Mouse (Mus musculus) c-Kit-positive CD71-positive TER-119-positive erythroid progenitor cells, embryonic 14.5 days (primary cell): ENCODE results near the gene Brap.
"Not testable (repeated sequence)": the region's sequence is repeated elsewhere in the genome, so short reads cannot be mapped to it uniquely, and the experiment has no call there.

Source experiments
- DNase-seq: peaks from one replicate; pipeline ENCODE4 v3.0.0-alpha.2; 2013; ENCODE audit warnings: low spot score

Brap gene

DNA sequence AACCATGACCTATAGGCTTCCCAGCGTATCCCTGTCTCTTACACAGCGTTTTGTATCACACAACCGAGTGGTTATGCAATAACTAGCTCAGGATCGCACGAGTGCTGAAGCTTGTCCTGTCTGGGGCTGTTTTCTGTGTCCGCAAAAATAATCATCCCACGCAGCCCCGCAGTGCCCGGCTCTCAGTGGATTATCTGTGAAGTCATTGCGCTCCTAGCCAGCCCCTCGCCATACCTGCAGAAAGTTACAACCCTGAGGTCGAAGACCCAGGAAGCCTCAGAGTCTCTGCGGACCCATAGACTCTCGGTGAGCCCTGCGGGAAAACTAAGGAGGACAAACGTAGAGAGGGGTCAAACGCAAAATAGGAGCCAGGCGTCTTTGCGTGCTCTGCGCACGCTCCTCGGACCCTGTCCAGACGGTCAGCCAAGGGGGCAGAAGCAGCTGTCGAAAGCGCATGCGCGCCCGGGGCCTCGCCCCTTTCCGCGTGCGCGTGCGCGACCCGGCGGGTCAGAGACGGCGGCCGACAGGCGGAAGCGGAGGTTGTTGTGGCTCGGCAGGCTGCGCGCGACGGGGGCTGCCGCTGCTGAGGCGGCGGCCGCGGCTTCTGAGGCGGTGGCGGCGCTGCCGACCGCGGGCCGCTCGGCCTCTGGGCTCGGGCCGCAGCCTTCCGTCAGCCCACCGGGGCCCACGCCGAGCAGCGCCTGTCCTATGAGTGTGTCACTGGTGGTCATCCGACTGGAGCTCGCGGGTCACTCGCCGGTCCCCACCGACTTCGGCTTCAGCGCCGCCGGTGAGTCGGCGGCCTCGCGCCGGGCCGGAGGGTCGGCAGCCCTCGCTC, at the start of gene Brap, which contains the start of gene Acad10:
Gene Brap (plus strand): TSS at position 505 of the 838 bp plus-strand sequence.
Gene Acad10 (minus strand): TSS at position 456 of the 838 bp plus-strand sequence.
- DNase-seq, result peak; percentile 81

DNA sequence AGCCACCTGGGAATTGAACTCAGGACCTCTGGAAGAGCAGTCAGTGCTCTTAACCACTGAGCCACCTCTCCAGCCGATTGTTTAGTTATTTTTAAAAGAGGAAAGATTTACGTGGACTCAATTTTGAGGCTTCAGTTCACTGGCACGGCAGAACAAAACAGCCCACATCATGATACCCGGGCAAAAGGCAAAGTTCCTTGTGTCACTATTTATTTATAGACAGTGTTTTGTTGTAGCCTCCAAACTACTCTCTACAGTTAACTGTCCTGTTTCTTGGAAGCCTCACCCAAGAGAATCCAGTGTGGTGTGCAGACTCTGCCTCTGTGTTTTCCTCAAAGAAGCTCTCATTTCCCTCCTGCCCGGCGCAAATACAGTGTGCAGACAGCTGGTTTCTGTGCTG, 48.3 kb upstream of the Brap start:
- DNase-seq, result no peak

DNA sequence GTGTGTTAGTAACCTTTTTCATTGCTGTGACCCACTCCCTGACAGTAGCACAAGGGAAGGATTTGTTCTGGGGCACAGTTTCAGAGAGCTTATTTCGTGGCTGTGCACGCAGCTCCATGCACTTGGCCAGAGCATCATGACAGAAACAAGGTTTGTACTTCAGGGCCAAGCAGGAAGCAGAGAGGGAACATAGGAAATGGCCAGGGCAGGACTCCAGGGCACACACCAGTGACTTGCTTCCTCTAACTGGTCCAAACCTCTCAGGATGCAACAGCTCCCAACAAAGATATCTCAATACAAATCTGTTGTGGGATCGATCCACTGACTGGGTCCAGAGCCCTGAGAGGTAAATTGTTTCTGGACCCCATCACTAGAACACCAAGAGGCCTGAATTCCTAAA, 45.4 kb upstream of the Brap start:
- DNase-seq, result not testable (repeated sequence)

DNA sequence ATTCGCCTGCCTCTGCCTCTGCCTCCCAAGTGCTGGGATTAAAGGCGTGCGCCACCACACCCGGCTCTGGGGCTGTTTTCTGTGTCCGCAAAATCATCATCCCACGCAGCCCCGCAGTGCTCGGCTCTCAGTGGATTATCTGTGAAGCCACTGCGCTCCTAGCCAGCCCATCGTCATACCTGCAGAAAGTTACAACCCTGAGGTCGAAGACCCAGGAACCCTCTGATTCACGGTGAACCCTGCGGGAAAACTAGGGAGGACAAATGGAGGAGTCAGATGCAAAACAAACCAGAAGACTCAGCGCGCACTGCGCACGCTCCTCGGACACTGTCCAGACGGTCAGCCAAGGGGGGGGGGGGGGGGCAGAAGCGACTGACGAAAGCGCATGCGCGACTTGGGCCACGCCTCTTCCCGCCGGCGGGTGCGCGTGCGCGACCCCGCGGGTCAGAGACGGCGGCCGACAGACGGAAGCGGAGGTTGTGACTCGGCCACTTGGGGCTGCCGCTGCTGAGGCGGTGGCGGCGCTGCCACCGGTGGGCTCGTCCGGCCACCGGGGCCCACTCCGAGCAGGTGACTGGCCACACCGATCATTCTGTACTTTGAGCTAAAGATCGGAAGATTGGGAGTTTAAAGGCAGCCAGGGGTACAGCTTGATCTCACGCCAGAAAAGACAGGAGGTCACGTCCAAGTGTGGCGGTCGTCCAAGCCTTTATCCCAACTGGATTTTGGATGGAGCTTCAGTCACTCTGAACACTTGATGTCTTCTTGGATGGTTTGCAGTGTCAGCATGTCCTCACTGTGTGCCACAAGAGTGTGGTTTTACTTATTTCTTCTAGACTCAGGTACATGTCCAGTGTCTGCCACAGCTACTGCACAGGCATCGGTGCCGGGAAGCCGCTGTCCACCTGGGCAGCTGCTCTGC, 41.5 kb upstream of the Brap start, which contains the start of gene Acad12:
Gene Acad12 (minus strand): TSS at position 347 of the 922 bp plus-strand sequence.
- DNase-seq, result peak; percentile 73

DNA sequence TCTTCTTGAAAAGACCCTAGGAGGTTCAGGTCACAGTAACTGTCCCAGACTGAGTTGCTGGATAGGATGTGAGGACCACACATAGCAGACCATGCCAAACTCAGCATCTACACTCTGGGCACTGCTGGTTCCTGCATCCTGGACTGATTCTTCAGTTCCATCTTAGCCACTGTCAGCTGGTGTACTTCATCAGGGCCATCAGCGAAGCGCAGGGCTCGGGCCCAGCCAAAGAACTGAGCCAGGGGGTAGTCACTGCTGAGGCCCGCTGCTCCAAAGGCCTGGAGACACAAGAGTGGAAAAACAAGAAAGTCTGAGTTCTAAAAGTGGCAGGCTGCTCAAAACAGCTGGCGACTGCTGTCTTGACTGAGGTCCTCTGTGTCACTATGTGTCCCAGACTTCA, 39.3 kb upstream of the Brap start:
- no peak for DNase-seq

DNA sequence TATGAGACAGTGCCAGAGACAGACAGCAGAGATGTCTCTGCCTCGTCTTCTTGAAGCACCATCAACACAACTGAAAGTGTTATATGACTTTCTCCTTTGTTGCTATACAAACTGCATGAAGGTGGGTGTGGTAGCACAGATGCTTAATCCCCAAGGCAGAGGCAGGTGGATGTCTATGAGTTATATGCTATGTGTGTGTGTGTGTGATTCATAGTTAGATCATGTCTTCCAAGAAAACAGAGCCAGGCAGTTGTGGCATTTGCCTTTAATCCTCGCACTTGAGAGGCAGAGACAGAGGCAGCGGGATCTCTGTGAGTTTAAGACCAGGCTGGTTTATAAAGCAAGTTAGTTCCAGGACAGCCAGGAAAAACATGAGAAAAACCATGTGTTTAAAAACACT, 37.1 kb upstream of the Brap start:
- no peak for DNase-seq

DNA sequence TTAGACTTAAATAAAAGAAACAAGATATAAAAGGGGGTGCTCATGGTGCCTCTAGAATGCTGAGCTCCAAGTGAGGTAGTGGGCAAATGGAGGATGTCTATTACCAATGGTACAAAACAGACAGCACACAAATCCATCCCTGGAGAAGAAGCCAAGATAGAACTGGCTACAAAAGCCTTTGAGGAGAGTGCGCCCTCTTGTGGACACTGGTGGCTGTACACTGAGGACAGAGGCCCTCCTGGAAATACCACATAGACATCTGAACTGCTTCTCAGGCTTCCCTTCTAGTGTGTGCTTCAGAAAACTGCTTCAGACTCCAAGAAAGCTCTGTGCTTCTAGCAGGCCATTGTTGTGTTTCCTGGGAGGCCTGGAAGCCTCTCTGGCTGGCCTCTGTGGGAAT, 32.5 kb upstream of the Brap start:
- DNase-seq, result peak; percentile 70

DNA sequence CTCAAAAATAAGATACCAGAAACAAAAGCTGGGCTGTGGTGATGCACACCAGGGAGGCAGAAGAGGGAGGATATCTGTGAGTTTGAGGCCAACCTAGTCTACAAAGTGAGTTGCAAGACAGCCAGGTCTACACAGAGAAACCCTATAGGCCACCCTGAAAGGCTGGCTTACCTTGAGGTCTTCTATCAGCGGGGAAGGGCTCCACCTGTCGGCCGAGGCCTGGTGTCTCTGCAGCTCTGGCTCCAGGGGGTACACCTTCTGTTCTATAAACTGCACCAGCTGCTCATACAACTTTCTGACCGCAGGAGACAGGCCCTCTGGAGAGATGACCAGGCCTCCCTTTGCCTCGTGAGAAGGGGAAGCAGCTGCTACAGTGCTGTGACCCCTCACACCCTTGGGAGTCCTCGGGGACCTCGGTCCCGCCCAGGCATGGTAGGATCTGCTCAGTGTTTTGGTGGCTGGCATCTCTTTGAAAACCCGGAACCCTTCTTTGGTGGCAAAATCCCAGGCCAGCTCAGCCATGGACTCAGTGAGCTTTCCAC, 29.2 kb upstream of the Brap start:
- not testable (repeated sequence) for DNase-seq

DNA sequence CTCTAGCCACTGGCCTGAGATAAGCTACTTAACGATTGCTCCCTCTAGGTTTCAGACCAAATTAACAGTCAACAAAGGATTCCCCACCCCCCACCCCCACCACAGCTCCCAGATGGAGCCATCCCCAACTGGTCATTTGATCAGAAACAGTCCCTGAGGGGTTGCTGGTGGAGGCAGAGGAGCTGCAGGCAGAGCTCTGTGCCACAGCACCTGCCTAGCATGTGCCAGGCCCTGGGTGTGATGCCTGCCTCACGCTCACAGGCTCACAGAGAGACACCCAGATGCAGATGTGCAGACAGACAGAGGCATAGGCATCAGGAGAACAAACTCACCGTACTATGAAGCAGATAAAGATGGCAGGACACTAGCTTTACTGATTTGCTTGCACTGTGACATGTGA, 27.6 kb upstream of the Brap start:
- no peak for DNase-seq

DNA sequence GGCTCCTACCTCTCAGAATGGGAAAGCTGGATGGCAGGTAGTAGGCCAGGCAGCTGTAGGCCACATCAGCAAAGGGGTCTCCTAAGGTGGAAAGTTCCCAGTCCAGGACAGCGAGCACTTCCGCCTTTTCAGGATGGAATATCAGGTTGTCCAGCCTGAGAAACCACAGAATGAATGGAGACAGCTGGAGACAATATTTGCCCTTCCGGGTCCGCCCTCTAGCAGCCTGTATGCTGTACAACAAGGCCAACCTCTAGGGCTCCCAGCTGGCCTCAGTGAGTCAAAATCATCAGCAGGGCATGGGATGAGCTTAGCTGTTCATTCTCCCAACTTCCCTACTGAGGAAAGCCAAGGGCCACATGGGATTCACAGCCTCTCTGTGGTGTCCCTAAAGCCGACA, 25.7 kb upstream of the Brap start:
- DNase-seq, result no peak

DNA sequence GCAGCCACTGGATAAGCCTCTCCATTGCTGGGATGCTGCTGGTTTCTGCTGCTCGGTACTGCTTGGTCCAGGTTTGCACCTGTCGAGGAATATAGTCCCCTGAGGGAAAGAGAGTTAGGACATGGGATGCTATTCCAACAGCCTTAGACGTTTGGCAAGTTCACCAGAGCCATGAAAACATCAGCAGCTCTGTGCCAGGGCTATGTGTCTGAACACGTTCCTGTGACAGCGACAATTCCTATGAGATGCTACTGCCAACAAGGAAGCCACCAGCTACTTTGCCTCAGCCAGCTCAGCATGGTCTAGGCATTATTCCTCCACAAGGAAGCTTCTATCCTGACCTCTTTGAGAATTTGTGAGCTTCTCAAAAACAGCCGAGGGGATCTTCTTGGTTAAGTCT, 23.1 kb upstream of the Brap start:
- no peak for DNase-seq

DNA sequence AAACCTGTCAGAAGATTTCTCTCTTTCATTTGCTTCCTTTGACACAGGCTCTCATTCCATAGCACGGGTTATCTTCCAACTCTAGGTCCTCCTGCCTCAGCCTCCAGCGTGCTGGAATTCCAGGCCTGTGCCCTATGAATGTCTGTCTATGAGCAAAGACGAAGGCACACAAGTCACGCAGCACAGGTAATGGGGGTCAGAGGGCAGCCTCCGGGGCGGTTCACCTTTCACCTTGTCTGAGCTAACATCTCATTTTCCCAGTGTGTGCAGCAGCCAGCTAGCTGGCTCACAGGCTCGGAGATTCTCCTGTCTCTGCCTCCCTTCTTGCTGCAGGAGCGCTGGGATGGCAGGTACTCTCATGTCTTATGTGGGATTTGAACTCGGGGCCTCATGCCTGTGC, 20.8 kb upstream of the Brap start:
- DNase-seq, result no peak

DNA sequence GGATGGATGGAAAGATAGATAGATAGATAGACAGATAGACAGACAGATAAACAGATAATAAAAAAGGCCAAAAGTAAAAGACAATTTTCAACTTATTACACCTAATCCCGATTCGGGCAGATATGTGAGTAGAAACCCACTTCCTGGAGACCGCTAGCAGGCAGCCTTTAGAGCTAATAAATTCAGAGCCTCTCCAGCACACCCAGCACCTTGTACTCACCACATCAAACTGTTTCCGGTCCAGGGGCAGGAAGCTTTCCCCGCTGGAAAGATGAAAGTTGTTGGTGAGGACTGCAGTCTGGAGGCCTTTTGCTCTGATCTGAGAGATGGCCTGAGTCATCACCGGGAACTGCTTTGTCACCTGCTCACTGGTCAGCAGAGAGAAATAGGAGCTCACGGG, 11.2 kb upstream of the Brap start:
- no peak for DNase-seq

DNA sequence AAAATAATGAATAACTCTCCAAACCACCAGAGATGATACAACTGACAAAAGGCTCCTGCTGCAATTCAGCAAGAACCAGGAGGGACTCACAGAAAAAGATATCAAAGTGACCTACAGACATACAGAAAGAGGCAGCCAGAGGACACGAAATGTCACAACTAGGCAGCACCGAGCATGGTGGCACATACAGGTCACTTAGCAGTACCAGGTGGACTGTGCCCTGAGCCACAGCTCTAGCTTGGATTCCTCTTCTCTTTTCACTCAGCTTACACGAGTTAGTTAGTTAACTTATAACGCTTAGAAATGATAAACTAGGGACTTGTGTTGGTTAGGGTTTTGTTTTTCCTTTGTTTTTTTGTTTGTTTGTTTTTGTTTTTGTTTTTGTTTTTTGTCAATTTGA, 5.8 kb upstream of the Brap start:
- DNase-seq, result no peak

DNA sequence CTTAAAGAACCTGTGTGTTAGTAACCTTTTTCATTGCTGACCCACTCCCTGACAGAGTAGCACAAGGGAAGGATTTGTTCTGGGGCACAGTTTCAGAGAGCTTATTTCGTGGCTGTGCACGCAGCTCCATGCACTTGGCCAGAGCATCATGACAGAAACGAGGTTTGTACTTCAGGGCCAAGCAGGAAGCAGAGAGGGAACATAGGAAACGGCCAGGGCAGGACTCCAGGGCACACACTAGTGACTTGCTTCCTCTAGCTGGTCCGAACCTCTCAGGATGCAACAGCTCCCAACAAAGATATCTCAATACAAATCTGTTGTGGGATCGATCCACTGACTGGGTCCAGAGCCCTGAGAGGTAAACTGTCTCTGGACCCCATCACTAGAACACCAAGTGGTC, 3.5 kb upstream of the Brap start:
- not testable (repeated sequence) for DNase-seq

DNA sequence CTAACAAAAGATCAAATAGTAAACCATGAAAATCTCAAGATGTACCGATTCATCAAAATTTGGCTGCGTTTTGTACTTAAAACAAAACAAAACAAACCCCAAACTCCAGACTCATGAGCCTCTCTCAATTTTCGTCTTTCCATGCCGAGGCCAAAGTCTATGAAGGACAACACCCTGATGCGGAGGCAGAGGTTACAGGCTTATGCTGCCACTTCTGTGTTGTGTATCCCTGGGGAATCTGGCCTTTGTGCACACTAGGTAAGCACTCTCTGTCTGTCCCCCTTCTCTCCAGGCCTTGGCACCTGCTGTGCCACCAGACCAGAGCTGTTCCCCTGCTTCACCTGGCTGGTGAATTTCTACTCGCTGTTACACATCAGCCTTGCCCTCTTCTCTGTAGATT, 2.7 kb upstream of the Brap start:
- DNase-seq, result not testable (repeated sequence)

DNA sequence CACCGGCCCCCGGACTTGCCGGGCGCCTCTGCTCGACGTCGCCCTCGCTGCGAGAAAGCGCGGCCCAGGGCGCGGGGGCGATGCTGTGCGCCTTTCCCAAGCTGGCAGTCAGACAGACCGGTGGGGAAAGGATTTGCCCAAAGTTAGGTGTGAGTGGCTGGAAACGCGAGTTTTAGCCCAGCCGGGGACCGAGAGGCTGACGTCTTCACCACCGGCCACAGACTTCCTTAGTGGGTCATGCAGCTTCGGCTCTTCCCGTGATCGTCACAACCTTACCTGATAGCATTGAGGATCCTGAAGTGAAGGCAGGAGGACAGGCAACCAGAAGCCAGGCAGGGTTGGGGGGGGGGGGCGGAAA, 513 bp downstream of the Brap start:
- DNase-seq, result peak; percentile 21

DNA sequence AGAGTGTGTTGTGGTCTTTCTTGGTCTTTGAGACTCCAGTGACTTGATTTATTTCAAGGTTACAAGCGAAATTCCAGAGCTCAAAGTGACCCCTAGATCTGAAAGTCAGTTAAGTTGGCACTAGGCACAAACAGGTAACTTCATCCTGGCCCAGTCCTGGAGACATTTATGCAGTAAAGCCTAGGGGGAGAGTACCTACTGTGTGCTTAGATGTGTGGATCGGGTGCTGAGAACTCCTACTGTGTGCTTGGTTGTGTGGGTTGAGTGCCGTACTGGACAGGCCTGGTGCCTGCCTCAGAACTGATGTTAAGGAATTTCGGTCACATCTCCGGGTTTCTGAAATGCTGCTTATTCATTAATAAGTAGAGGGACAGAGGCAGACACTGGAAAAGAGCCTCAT, 1.1 kb downstream of the Brap start:
- no peak for DNase-seq

DNA sequence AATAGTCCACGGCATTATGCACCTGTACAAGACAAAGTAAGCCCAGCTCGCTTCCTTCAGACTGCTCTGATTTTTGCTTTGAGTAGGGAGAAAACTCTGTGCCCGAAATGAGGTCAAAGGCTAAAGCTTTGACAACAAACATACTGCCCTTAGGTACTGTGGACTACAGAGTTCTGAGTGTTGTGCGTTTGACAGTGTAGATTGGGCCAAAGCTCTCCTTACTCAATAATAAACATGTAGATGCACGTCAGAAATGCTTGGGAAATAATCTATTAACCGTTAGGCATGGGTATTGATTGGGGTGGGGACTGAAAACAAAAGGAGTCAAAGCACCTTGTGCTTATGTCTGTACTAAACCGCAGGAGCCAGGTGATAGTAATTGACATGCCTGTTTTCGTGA, 3.1 kb downstream of the Brap start:
- no peak for DNase-seq

DNA sequence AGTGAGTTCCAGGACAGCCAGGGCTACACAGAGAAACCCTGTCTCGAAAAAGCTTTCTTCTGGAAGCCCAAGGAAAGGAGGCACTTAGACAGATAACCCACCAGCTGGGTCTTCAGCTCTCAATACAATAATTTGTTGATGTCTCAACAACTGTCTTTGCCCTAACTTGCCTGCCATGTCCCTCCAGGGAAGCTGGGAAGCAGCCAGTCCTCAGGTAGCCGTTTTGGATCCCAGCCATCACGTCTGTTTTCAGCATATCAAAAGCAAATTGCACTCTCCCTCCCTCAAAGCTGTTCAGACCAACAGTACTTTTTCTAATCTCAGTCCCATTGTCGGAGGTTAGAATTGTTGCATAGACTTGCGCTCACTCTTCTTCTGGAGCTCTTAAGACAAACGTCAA, 3.7 kb downstream of the Brap start:
- no peak for DNase-seq

DNA sequence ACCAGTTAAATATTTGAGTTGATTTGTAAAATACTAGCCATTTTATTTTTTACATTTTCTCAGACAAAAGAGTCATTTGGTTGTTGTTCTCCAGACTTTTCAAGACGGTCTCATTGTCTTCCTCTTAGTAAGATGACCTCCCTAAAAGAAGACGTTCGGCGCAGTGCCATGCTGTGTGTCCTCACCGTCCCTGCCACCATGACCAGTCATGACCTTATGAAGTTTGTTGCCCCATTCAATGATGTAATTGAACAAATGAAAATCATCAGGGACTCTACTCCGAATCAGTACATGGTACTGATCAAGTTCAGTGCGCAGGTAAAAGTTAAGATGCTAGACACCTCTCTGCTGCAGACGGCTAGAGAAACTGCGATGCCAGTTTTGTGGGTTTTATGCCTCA, 4.6 kb downstream of the Brap start:
- no peak for DNase-seq

DNA sequence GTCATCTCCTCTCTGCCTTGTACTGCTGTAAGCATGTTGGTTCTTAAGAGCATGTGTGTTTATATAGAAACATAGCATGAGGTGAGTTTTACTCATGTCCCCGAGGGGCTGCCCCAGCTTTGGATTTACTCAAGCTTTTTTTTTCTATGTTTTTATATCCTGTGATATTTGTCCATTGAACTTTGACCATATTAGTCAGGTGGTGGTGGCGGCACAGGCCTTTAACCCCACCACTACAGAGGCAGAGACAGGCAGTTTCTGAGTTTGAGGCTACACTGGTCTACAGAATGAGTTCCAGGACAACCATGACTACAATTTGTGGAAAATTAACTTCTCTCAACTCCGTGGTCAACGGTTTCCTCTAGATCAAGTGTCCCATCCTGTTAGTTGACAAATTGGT, 6.7 kb downstream of the Brap start:
- DNase-seq, result no peak

DNA sequence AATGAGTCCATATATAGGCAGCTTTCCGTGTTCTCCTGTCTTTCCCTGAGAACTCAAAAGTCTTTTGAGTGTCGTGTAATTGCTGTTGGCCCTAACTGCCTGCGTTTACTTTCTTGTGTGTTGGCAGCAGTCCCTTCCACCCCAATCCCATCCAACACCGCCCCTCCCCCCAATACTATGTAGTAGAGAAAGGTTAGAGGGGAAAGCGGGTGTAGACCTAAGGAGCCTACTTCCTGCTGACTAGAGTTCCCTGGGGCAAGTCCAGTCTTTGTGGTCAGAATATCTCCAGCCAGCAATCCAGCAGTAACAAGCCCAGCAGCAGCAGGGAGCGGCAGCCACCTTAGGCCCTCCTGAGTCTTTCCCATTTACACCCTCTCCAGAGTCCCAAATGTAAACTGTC, 8.0 kb downstream of the Brap start:
- no peak for DNase-seq
